Mouse (Mus musculus) left cerebral cortex, postnatal 36 days (tissue): ENCODE results near the gene Rab11fip4. TPM values are rescaled to one million over a fixed set of nuclear protein-coding genes. Genes with fewer than 3 reads are reported as not detected.
"Not testable (repeated sequence)": the region's sequence is repeated elsewhere in the genome, so short reads cannot be mapped to it uniquely, and the experiment has no call there.

Experiments used
- DNase-seq, 2 experiments: peaks; one replicate each; pipeline ENCODE4 v3.0.0; 2021 to 2022; ENCODE audit warnings: low spot score in 2 of 2, mixed read lengths in 1 of 2
- intact Hi-C: fragments of 180-260 bp; cut with DNase I; formaldehyde crosslinking; loops from one replicate; pipeline ENCODE4 v1.15.1; 2025
- total RNA-seq, 2 experiments: library from RNA; stranded (reverse); gene quantifications; 2 replicates each; pipeline ENCODE4 v1.2.3; 2021

The Rab11fip4 gene
- total RNA-seq, 2 experiments from 2014 or later = 247 to 269 TPM

DNA sequence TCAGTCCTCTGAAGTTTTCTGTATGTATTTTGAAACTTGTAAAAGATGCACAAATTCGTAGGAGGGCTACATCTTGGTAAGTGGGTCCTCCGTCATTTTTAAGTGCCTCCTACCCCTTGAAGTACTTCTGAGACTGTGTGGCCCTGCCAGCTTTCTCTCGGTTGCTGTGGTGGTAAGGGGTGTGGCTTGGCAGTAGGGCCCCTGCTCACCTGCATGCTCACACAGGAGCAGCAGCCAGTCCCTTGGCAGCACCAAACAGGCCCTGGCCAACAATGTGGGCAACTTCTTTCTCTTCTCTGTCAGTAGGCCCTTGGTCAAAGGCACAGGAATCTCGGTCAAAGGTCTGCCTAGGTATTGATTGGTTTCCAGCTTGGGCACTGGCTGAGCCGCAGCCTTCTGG is 82.1 kb downstream of the Rab11fip4 start:
- intact Hi-C loops = no loop called here
- DNase-seq = peak in 1 of 2 experiments; percentile 61

DNA sequence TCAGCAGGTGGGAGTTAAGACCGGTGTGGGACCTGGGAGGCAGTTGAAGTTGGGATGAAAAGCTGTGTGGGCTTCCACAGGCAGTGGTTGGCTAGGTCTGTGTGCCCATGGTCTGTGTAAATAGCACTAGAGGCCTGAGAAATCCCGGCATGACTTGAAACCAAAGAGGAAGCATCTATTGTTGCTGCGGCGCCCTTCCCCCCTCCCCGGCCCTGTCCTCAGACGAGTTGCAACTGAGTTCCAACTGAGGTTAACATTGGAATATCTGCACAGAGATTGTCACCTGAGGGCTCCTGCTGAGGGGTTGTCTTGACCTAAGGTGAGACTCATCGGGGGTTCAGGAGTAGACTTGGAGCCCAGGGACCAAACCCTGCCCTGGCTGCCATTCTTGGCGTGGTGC is 82.7 kb downstream of the Rab11fip4 start:
- intact Hi-C loops = no loop called here
- no peak for DNase-seq

DNA sequence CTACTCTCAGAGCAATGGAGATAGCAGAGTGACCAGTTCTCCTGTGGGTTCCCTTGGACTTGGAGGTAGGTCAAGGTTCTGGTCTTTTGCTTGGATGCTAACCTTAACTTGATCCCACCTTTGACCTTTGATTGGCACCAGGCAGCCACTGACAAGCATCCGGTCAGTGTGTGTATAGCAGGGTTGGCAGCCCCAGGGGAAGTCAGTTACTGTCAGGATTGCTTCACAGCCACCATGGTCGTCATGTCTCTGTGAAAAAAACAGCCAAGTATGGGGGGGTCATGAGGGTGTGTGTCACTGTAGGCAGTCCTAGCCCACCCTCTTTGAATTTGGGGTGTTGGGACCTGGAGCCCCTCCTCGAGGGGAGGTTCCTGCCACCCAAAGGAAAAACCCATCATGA is 83.2 kb downstream of the Rab11fip4 start:
- intact Hi-C loops = no loop called here
- no peak for DNase-seq

DNA sequence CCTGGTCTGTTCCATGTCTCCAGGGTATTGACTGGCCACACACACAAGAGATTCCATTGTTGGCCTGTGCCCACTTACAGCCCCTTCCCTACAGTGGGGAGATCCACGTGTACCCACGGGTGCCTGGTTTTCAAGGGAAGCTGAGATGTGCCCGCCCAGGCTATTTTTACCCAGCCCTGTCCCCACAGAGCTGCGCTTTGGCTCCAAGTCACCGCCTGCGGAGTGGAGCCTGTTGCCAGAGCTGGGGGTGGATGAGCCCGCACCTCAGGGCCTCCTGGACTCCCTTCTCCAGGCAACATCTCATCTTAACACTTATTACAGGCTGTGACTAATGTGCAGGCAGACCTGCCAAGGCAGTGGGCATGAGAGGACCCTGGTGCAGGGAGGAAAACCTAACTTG is 83.6 kb downstream of the Rab11fip4 start:
- intact Hi-C loops = no loop called here
- DNase-seq = peak; percentile 82 to 90

DNA sequence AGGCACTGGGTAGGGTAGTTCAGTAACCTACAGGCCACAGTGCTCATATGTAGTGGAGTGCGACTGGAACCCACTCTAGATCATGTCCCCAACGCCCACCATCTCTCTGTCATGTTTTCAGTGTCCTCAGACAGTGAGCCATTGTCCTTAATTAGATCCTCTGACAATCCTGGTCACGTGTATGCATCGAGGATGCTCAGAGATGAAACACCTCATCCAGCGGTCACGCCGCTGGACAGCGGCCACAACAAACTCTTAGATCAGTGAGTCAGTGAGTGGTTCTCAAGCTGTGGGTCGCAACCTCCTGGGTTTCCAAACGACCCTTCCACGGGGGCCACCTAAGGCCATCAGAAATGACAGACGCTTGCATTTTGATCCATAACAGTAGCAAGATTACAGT is 84.3 kb downstream of the Rab11fip4 start:
- intact Hi-C loops = no loop called here
- no peak for DNase-seq

DNA sequence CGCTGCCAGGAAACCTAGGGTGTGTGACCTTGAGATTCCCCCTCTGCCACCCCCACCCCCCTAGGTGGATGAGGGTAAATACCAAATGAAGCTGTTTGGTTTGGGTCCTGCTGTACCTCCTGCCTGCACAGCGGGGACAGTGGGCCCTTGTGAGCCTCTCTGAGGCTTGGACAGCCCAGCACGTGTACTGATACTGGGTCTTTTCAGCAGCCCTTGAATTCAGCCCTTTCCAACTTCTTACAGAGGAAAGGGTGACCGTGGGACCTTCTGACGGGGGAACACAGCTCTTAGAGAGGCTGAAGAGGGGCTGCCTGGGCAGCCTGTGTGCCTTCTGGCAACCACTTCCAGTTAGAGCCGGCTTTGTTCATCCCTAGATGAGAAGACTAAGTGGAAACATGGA is 85.0 kb downstream of the Rab11fip4 start:
- no peak for DNase-seq
- intact Hi-C loops = no loop called here

DNA sequence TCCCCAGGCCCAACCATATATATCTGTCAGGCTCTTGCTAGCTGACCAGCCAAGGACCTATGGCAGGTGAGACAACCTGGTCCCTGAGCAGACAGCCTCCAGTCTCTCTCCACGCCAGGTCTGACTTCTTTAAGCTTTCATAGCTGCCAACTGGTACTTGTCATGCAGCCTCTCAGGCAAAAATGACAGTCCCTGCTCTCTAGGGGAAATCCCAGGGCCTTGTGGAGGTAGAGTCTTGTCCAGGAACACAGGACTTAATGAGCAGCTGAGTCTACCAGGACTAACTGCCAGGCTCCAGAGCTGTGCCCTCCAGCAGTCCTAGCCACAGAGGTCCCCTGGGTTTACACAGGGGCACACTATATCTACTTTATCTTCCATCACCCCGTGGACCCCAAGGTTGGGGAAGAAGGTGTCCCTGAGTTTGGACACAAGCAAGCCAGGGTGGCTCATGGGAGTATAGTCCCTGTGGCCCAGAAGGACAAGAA is 85.5 kb downstream of the Rab11fip4 start:
- no peak for DNase-seq

DNA sequence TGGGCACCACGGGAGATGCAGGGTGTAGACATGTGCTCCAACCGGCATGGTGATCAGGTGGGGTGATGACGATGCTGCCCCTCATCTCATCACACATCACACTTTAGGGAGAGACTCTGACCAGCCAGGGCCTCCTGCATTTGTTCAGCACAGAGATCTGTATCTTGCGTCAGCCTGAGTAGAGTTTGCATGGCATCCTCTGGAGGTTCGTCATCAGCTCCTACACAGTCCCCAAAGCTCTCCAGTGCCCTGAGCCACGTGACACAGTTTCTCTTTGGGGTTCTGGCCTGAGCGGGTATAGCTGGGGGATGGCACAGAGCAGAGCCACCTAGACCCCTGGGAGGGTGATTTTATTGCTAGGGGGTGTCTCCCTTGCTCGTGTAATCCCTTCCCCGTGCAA is 86.4 kb downstream of the Rab11fip4 start:
- peak in 1 of 2 experiments; percentile 52 for DNase-seq
- intact Hi-C loops = no loop called here

More for the DNA sequence above, 85.5 kb downstream of the Rab11fip4 start:
- intact Hi-C loops = no loop called here

DNA sequence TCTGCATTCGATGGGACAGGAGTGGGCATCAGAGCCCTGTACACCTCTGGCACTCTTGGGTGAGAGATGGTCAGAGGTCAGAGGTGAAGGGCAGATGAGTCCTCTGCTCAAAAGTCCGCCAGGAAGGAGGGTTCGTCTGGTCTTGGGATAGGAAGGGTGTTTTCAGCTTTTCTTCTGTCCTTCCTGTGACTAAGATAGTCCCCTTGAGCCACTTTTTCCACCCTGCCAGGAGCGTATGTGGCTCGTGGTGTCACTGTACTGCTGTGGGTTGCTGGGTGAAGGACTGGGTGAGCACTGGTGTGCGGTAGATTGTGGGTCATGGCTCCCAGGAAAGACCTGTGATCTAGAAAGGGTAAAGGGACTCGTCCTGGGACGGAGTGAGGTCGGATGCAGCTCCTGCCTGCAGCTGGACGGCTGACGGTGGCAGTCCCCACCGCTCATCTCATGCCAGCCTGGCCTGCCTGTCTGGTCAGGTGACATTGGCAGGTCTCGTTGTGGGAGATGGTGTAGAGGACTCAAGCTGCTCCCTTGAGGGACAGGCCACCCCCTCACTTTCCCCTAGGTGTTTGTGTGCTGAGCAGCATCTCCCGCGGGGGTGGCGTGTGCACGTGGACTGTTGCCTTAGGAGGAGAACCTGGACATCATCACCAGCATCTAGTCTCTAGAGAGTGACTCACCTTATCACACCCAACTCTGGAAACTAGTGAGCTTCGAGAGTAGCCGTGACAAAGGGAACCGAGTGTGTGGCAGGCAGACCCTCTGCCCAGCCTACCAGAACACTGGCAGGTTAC is 87.5 kb downstream of the Rab11fip4 start:
- intact Hi-C loops = no loop called here
- peak; percentile 46 to 47 for DNase-seq

DNA sequence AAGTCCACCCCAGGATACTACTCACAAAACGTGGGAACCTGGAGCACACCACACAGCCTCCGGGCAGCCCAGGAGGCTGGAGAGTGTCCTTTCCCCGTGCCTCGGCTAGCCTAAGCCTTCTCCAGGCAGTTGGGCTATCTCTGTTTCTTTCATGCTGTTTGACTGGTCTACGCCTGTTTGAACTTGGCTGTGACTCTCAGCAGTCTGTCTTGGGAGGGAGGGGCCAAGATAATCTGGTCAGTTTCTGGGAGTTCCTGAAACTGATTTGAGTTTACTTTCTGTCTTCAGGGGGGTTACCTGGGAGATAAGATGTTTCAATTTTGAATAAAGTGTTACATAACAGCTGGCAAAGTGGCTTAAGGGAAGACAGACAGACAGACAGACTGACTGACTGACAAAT is 88.9 kb downstream of the Rab11fip4 start:
- intact Hi-C loops = no loop called here
- no peak for DNase-seq

DNA sequence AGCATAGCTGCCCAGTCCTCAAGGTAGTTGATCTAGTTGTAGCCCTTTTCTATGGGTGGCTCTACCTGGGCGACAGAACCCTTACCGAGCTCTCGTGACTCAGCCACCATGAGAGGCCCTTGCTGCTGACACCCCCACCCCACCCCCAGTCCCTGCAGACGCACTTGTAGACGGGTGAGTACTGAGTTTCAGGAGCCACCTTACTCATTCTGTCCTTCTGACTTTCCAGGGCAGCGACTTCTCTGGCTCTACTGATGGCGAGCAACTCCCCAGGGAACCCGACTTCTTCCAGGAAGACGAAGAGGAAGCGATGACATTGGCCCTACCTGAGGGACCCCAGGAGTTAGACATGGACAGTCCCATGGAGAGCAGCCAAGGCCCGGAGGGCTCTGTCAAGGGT is 89.5 kb downstream of the Rab11fip4 start:
- intact Hi-C loops = no loop called here
- no peak for DNase-seq

DNA sequence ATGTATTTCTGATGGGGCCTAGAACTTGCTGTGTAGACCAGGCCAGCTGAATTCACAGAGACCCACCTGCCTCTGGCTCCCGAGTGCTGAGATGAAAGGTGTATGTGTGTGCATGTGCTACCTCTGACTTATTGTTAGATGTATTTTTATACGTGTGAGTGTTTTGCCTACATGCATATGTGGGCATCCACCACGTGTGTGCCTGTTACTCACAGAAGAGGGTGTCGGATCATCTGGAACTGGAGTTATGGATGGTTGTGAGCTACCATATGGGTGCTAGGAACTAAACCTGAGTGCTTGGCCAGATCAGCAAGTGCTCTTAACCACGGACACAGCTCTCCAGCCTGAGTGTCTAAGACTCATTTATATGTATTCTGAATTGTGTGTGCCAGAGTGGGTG is 90.2 kb downstream of the Rab11fip4 start:
- intact Hi-C loops = no loop called here
- no peak for DNase-seq

DNA sequence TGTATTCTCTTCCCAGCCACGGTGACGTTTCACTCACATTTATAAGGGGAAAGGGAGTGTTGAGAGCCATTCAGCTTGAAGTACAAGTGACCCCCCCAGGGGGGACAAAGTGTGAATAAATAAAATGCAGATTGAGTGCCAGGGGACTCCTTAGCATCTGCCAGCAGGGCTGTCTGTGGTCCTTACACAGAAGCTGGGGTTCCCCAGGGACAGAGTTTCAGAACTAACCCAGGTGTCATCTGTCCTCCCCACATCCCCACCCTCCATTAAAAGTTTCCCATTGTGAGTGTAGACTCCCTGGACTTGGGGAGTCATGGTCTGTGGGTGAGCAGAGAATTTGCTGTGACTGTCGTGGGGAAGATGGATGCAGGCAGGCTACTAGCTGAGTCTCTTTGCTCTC is 90.8 kb downstream of the Rab11fip4 start:
- intact Hi-C loops = no loop called here
- no peak for DNase-seq

DNA sequence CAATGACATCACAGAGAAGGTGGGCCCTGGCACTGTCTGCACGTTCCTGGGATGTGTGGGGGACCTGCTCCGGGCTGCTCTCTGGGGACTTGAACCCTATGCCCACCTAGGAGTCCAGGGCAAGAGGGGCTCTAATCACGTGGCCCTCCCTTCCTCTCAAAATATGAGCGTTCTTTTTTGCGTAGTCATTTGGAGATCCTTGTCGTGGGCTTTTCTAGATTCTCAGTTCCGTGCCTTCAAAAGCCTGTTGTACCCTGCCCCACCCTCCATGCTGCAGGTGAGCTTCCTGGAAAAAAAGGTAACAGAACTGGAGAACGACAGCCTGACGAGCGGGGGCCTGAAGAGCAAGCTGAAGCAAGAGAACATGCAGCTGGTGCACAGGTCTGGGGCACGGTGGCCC is 94.1 kb downstream of the Rab11fip4 start:
- intact Hi-C loops = no loop called here

DNA sequence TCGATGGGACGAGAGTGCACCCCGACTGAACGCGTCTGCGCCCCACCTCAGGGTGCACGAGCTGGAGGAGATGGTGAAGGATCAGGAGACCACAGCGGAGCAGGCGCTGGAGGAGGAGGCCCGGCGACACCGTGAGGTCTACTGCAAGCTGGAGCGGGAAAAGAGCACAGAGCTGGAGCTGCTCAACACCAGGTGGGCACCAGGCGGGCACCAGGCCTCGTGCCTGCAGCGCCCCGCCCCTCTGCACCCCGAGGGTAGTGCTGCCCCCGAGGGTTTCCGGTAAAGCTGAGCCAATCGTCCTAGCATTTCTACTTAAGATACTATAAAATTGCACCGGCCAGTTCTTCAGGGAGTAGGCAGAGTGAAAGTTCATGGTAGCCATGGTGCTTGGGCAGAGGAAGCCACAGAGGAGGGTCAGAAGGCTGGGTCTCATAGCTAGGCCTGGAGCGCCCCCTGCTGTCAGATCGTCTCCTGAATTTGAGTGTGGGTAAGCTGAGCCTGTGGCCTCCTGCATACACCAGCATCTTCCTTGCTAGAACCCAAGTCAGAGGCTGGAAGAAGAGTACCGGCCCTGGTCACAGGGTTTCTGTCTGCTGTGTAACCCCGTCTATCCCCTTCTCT is 95.6 kb downstream of the Rab11fip4 start:
- peak; percentile 79 to 83 for DNase-seq
- intact Hi-C loops = loop anchor here (2.0 kb wide), 2 partner anchors 62 to 102 kb away; no protein-coding TSS in a partner anchor

More for the DNA sequence above, 94.1 kb downstream of the Rab11fip4 start:
- no peak for DNase-seq

DNA sequence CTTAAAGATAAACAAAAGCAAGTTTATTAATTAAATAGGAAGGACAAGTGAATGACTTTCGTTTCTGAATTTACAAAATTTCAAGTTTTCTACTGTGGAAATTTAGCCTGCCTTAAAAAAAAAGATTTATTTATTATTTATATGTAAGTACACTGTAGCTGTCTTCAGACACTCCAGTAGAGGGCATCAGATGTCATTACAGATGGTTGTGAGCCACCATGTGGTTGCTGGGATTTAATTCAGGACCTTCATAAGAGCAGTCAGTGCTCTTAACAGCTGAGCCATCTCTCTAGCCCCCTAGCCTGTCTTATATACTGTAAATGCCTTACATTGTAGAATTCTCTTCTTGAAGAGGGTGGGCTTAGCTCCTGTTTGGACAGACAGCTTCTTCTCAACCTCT is 98.9 kb downstream of the Rab11fip4 start:
- intact Hi-C loops = no loop called here

DNA sequence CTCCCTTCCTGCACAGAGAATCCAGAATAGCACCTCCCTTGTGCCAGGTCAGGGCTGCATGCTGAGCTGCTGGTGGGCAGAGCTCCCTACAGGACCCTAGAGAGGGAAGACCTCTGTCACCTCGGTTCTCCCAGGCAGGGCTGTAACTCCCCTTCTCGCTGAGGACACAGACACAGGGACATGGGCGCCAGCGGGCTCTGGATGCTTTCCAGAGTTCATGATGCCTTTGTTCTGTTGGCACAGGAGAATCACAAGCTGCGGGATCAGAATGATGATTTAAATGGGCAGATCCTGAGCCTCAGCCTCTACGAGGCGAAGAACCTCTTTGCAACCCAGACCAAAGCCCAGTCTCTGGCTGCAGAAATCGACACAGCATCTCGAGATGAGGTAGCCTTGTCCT is 100.5 kb downstream of the Rab11fip4 start:
- intact Hi-C loops = no loop called here
- DNase-seq = no peak

More for the DNA sequence above, 98.9 kb downstream of the Rab11fip4 start:
- no peak for DNase-seq

DNA sequence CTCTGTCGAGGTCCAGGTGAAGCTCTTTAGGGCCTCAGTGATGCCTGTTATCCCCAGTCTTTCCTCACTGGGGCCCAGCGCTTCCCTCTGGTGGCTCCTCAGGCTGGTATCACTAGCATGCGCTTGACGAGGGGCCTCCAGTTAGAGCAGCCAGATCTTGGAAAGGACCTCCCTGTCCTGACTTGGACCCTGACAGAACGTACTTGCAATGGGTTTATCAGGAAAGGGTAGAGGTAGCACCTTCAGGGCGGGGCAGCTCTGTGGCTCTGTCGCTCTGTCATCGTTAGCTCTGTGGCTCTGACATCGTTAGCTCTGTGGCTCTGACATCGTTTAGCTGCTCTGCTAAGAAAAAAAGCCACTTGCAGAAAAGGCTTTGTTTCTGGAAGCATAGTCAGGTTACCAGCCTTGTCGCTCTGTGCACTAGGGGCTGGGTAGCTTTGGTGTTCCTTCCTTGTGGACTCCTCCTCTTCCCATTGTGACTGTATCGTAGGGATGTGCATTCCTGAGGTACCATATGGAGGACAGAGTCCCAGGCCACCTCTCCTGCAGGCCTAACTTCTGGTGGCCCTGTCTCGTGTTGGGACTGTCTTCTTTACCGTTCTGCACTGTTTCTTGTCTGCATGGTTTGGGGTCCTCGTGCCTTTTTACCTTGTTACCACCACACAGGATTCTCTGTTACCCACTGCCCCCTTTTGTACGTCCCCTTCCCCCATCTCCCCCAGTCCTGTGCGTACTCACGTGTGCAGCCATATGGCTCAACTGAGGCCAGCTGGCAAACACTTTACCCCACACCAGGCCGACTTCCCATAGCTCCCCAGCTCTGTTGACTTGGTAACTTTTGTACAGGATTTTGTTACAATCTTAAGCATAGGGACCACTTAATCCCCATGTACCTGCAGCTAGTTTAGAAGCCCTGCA is 105.6 kb downstream of the Rab11fip4 start:
- intact Hi-C loops = no loop called here
- no peak for DNase-seq

DNA sequence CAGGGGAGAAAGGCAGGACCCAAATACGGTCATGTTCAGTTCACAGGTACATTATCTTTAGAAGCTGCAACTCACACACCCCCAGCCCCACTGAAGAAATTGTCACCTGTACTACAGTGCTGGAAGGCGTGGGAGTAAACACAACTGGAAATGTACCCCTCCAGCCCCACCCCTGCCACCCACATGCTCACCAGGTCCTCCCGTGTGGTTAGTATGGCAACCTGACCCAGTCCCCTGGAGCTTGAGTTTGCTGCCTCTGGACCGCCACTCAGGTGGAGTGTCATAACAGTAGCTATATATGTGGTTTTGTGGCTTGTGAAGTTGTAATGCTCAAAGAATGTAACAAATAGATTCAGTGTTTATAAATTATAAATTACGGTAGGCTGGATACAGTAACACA is 107.1 kb downstream of the Rab11fip4 start:
- DNase-seq = no peak
- intact Hi-C loops = no loop called here

DNA sequence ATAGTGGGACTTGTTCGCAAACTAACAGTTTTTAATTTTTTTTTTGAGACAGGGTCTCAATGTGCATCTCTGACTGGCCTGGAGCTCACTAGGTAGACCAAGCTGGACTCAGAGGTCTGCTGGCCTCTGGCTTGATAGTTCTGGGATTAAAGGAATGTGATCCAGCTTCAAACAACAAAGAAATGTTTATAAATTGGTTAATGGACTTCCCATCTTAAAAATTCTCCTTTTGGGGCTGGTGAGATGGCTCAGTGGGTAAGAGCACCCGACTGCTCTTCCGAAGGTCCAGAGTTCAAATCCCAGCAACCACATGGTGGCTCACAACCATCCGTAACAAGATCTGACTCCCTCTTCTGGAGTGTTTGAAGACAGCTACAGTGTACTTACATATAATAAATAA is 107.5 kb downstream of the Rab11fip4 start:
- DNase-seq, intact Hi-C loops: not testable (repeated sequence)
